Comparison of ENCODE assay signal across 19 mouse cellular contexts in the genomic region with DNA sequence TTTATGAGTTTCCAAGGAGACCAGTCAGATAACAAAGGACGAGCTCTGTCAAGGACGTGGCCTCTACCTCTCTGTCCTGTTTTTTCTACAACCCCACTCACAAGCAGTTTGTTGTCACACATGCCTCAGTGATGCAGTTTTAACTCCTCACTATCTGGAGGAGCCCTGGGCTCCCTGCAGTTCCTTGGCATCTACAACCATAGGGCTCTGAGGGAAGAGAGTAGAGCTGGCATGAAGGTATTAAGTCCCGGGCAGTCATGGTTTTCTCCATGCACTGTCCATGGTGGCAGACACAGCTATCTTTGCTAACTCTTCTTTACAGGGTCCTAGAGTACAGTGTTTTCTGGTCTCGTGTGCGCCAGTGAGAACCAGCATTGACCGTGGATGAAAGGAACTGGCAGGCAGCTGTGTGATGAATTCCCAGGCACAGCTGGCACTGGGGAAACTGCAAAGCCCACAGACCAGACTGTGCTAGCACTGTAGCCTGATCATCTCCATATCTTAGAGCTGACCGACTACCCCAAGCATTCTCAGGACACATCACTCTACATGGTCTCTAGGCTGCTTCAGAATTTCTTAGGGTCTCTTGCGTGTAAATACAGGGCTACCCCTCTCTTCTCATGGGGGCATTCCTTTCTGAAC.
DNase-seq lines count a peak whose midpoint lies in the region; ATAC-seq and TF ChIP-seq lines count a peak whose summit lies in the region.
"Had no signal": no experiment of that assay in that cellular context is flagged by ENCODE, and none has a peak within 500 bp of the region (broad histone marks: within the 10 kb centered on the region; RNA-seq: fewer than 3 reads in every experiment).

No protein-coding gene starts in this region.

- no peak for TF ChIP-seq CTCF in midbrain, postnatal 0 days (IDR thresholded peaks at IDR 0.05)

- no peak overlapping the region for H3K27ac ChIP-seq in forebrain, embryonic 14.5 days (ENCODE audit: low read depth, low read length)
- H3K27ac ChIP-seq in forebrain, embryonic 12.5 days: no peak overlapping the region
- H3K27ac ChIP-seq in forebrain, embryonic 16.5 days (ENCODE audit: low read length): no peak overlapping the region
- peak overlapping the region; percentile 50 for H3K27ac ChIP-seq in hindbrain, embryonic 14.5 days
- no peak overlapping the region for H3K27ac ChIP-seq in midbrain, postnatal 0 days (ENCODE audit: low read depth, low read length)
- H3K27ac ChIP-seq: embryonic facial prominence, embryonic 15.5 days; macrophage had no signal

- H3K9ac ChIP-seq in forebrain, embryonic 14.5 days (ENCODE audit: low read length): no peak overlapping the region
- H3K9ac ChIP-seq in forebrain, embryonic 12.5 days: no peak overlapping the region
- no peak overlapping the region for H3K9ac ChIP-seq in forebrain, embryonic 16.5 days (replicated peaks; ENCODE audit: low read depth, low read length)
- no peak overlapping the region for H3K9ac ChIP-seq in hindbrain, embryonic 14.5 days
- no peak overlapping the region for H3K9ac ChIP-seq in midbrain, postnatal 0 days (replicated peaks; ENCODE audit: low read length, poor library complexity, severe bottlenecking)
- H3K9ac ChIP-seq: embryonic facial prominence, embryonic 15.5 days; lung, embryonic 14.5 days had no signal

- intact Hi-C loops in left cerebral cortex, postnatal 10 days (cut with DNase I): no loop called here

- no peak for DNase-seq in forebrain, embryonic 14.5 days (ENCODE audit: low spot score)
- peak; percentile 50 for DNase-seq in hindbrain, embryonic 14.5 days (ENCODE audit: low spot score)
- peak; percentile 30 for DNase-seq in midbrain, postnatal 0 days (ENCODE audit: low spot score)
- DNase-seq in left cerebral cortex, postnatal 10 days (ENCODE audit: extremely low spot score in 1 of 2, low spot score in 2 of 2): no peak
- DNase-seq in spleen, adult 12 weeks (ENCODE audit: low spot score): no peak
- no peak for DNase-seq in adrenal gland, postnatal 14 days
- DNase-seq: adrenal gland, postnatal 10 days; cerebellum, adult 2 months; gastrocnemius, postnatal 10 days; kidney, adult 2 months; kidney, postnatal 25 days; layer of hippocampus, adult 9-11 months; lung, embryonic 14.5 days; thymus, adult 18-20 months had no signal

- H3K27me3 ChIP-seq in forebrain, embryonic 14.5 days (replicated peaks; ENCODE audit: control insufficient read depth, insufficient read depth, low read length): no peaks in the 10 kb centered on the region
- no peaks in the 10 kb centered on the region for H3K27me3 ChIP-seq in forebrain, embryonic 12.5 days
- no peaks in the 10 kb centered on the region for H3K27me3 ChIP-seq in forebrain, embryonic 16.5 days (replicated peaks; ENCODE audit: control insufficient read depth, insufficient read depth, low read length)
- no peaks in the 10 kb centered on the region for H3K27me3 ChIP-seq in hindbrain, embryonic 14.5 days (ENCODE audit: control insufficient read depth, insufficient read depth, low read length)
- H3K27me3 ChIP-seq in midbrain, postnatal 0 days (ENCODE audit: insufficient read depth, low read length): no peaks in the 10 kb centered on the region
- H3K27me3 ChIP-seq: embryonic facial prominence, embryonic 15.5 days had no signal

- WGBS in forebrain, embryonic 14.5 days: 58% methylated on average over 8 of the region's 8 CpGs
- 70% methylated on average over 8 of the region's 8 CpGs for WGBS in forebrain, embryonic 12.5 days
- 51% methylated on average over 8 of the region's 8 CpGs for WGBS in forebrain, embryonic 16.5 days
- 60% methylated on average over 8 of the region's 8 CpGs for WGBS in hindbrain, embryonic 14.5 days
- whole genome bisulfite sequencing in midbrain, postnatal 0 days: 64% methylated on average over 8 of the region's 8 CpGs

- no peak overlapping the region for H3K4me3 ChIP-seq in forebrain, embryonic 14.5 days (ENCODE audit: low read depth, low read length)
- H3K4me3 ChIP-seq in forebrain, embryonic 12.5 days (replicated peaks): no peak overlapping the region
- H3K4me3 ChIP-seq in forebrain, embryonic 16.5 days (replicated peaks; ENCODE audit: low read length): no peak overlapping the region
- H3K4me3 ChIP-seq in hindbrain, embryonic 14.5 days (replicated peaks; ENCODE audit: low read length): no peak overlapping the region
- no peak overlapping the region for H3K4me3 ChIP-seq in midbrain, postnatal 0 days (ENCODE audit: low read depth, low read length)
- H3K4me3 ChIP-seq: embryonic facial prominence, embryonic 15.5 days had no signal

- no peak overlapping the region for H3K4me2 ChIP-seq in forebrain, embryonic 14.5 days (ENCODE audit: low read length)
- H3K4me2 ChIP-seq in forebrain, embryonic 12.5 days: no peak overlapping the region
- no peak overlapping the region for H3K4me2 ChIP-seq in forebrain, embryonic 16.5 days (ENCODE audit: low read length)
- H3K4me2 ChIP-seq in hindbrain, embryonic 14.5 days (replicated peaks): no peak overlapping the region
- no peak overlapping the region for H3K4me2 ChIP-seq in midbrain, postnatal 0 days (ENCODE audit: low read depth, low read length, poor library complexity, severe bottlenecking)
- H3K4me2 ChIP-seq: embryonic facial prominence, embryonic 15.5 days; liver, embryonic 11.5 days; lung, embryonic 14.5 days had no signal

- ATAC-seq in forebrain, embryonic 14.5 days: peak; percentile 42; the same call in 1 of the 2 replicates
- ATAC-seq in forebrain, embryonic 12.5 days (ENCODE audit: low FRiP score): no peak
- ATAC-seq in forebrain, embryonic 16.5 days: peak; percentile 45
- ATAC-seq in hindbrain, embryonic 14.5 days (ENCODE audit: low FRiP score): peak; percentile 37; the same call in 1 of the 2 replicates
- 0 out of 2 replicates have a peak, but pooled peaks have one; percentile 31 for ATAC-seq in midbrain, postnatal 0 days (ENCODE audit: low FRiP score)

- H3K9me3 ChIP-seq in forebrain, embryonic 14.5 days (replicated peaks; ENCODE audit: control insufficient read depth, low read length): no peaks in the 10 kb centered on the region
- H3K9me3 ChIP-seq in forebrain, embryonic 12.5 days: no peaks in the 10 kb centered on the region; the same call in 1 of the 2 replicates
- no peaks in the 10 kb centered on the region for H3K9me3 ChIP-seq in forebrain, embryonic 16.5 days (ENCODE audit: control insufficient read depth, low read length)
- no peaks in the 10 kb centered on the region for H3K9me3 ChIP-seq in hindbrain, embryonic 14.5 days (ENCODE audit: control insufficient read depth, low read length)
- no peaks in the 10 kb centered on the region for H3K9me3 ChIP-seq in midbrain, postnatal 0 days (ENCODE audit: low read length)
- H3K9me3 ChIP-seq: embryonic facial prominence, embryonic 15.5 days had no signal

- H3K36me3 ChIP-seq in forebrain, embryonic 14.5 days (ENCODE audit: control insufficient read depth, insufficient read depth, low read length): no peaks in the 10 kb centered on the region
- H3K36me3 ChIP-seq in forebrain, embryonic 12.5 days (replicated peaks): no peaks in the 10 kb centered on the region
- H3K36me3 ChIP-seq in forebrain, embryonic 16.5 days (ENCODE audit: control insufficient read depth, insufficient read depth): no peaks in the 10 kb centered on the region
- no peaks in the 10 kb centered on the region for H3K36me3 ChIP-seq in hindbrain, embryonic 14.5 days (replicated peaks; ENCODE audit: control insufficient read depth, insufficient read depth)
- H3K36me3 ChIP-seq in midbrain, postnatal 0 days (ENCODE audit: insufficient read depth, low read length): no peaks in the 10 kb centered on the region
- H3K36me3 ChIP-seq: embryonic facial prominence, embryonic 15.5 days had no signal

- no peaks in the 10 kb centered on the region; the same call in 1 of the 2 replicates for H3K4me1 ChIP-seq in forebrain, embryonic 14.5 days (ENCODE audit: control insufficient read depth, insufficient read depth, low read length)
- peaks cover 10% of the 10 kb centered on the region for H3K4me1 ChIP-seq in forebrain, embryonic 12.5 days
- peaks cover 7% of the 10 kb centered on the region for H3K4me1 ChIP-seq in forebrain, embryonic 16.5 days (replicated peaks; ENCODE audit: control insufficient read depth, insufficient read depth, low read length)
- H3K4me1 ChIP-seq in hindbrain, embryonic 14.5 days (replicated peaks; ENCODE audit: control insufficient read depth, insufficient read depth, low read length): peaks cover 15% of the 10 kb centered on the region; the same call in 1 of the 2 replicates
- H3K4me1 ChIP-seq in midbrain, postnatal 0 days (ENCODE audit: insufficient read depth, low read length): no peaks in the 10 kb centered on the region; the same call in 1 of the 2 replicates
- H3K4me1 ChIP-seq: embryonic facial prominence, embryonic 15.5 days had no signal

Comparison
In these comparisons a context has a peak if more than half of its experiments do, and no peak if none do; other contexts are left out.
1. DNase-seq: peak in hindbrain, embryonic 14.5 days (single experiment) and midbrain, postnatal 0 days (single experiment); none in forebrain, embryonic 14.5 days (single experiment), left cerebral cortex, postnatal 10 days (0 of 2), spleen, adult 12 weeks (single experiment) and adrenal gland, postnatal 14 days (single experiment).